Mouse (Mus musculus): ENCODE results near the gene Hcn3.

- TF ChIP-seq EP300 (IDR thresholded peaks at IDR 0.05; ENCODE audit: insufficient read depth, low read depth, low read length) (no peak), CTCF (IDR thresholded peaks at IDR 0.05; ENCODE audit: low read depth, low read length) (no peak)
Observed at GRCm38 (mm10) chr3:89179056-89179455, 19.1 kb upstream of the Hcn3 start.
